Mouse (Mus musculus) olfactory bulb, adult 2 months (tissue): Measurements from ENCODE around the gene Vps54. TPM values are rescaled to one million over a fixed set of nuclear protein-coding genes. Genes with fewer than 3 reads are reported as not detected.

Experiments used
- H3K27ac ChIP-seq: fragments of 200-500 bp; 2 replicates; pipeline ENCODE4 v1.5.1; 2012; ENCODE audit warnings: low read depth, low read length; ENCODE audit not compliant: insufficient read depth
- H3K4me1 ChIP-seq: fragments of 200-500 bp; 2 replicates; pipeline ENCODE4 v1.6.1; 2012; ENCODE audit warnings: low read length; ENCODE audit not compliant: control insufficient read depth, insufficient read depth
- H3K4me3 ChIP-seq: fragments of 200-500 bp; 2 replicates; pipeline ENCODE4 v1.5.1; 2012; ENCODE audit warnings: mild to moderate bottlenecking, low read depth, low read length, moderate library complexity; ENCODE audit not compliant: insufficient read depth
- CTCF ChIP-seq: fragments of 200-500 bp; IDR thresholded peaks from 2 replicates; pipeline ENCODE4 v1.5.1; 2012; ENCODE audit warnings: low read depth, mild to moderate bottlenecking, low read length, moderate library complexity; ENCODE audit not compliant: insufficient read depth
- POLR2A ChIP-seq: fragments of 200-500 bp; IDR thresholded peaks from 2 replicates; pipeline ENCODE4 v1.6.1; 2012; ENCODE audit warnings: mild to moderate bottlenecking, low read depth, low read length, moderate library complexity; ENCODE audit not compliant: insufficient read depth
- WGBS: fragments of 180-500 bp; shearing (Covaris S2); methylation state at CpG from one replicate; pipeline ENCODE4 v1.1.7; 2018; 5-methylcytosine and 5-hydroxymethylcytosine counted together
- polyA plus RNA-seq: library from polyadenylated mRNA; stranded (reverse); fragments of >200 nt; gene quantifications from 2 replicates; pipeline ENCODE4 v1.2.4, GENCODE M21; 2012; ENCODE audit warnings: low replicate concordance; ENCODE audit not compliant: missing spikeins, insufficient read depth, insufficient read length

Gene Vps54
- polyA plus RNA-seq, 1 experiment = not detected

- WGBS = 92% methylated on average over 5 of the region's 5 CpGs
- H3K4me3 ChIP-seq = no peak overlapping the region
- H3K27ac ChIP-seq = no peak overlapping the region
- TF ChIP-seq POLR2A (no peak), CTCF (no peak)
- no peaks in the 10 kb centered on the region for H3K4me1 ChIP-seq
These were observed 86.7 kb downstream of the Vps54 start for GRCm38 (mm10) chr11:21325781-21326180.

GRCm38 (mm10) chr11:21326770-21327169 is 87.7 kb downstream of the Vps54 start:
- no peak overlapping the region for H3K4me3 ChIP-seq
- H3K27ac ChIP-seq = no peak overlapping the region
- no peaks in the 10 kb centered on the region for H3K4me1 ChIP-seq
- TF ChIP-seq POLR2A = no peak
- no peak for TF ChIP-seq CTCF
- 72% methylated on average over 2 of the region's 2 CpGs for whole genome bisulfite sequencing

GRCm38 (mm10) chr11:21327486-21327885 is 88.4 kb downstream of the Vps54 start:
- WGBS = 89% methylated on average over 5 of the region's 5 CpGs
- Histone ChIP-seq H3K27ac (no peak overlapping the region), H3K4me3 (no peak overlapping the region), H3K4me1 (no peaks in the 10 kb centered on the region)
- TF ChIP-seq CTCF = no peak

GRCm38 (mm10) chr11:21328141-21328540 is 89.1 kb downstream of the Vps54 start:
- no peak overlapping the region for H3K4me3 ChIP-seq
- no peak for TF ChIP-seq POLR2A
- no peak for TF ChIP-seq CTCF
- WGBS = 90% methylated on average over 5 of the region's 5 CpGs
- H3K27ac ChIP-seq = no peak overlapping the region
- H3K4me1 ChIP-seq = no peaks in the 10 kb centered on the region

- WGBS = 96% methylated on average over 5 of the region's 5 CpGs
- TF ChIP-seq POLR2A (no peak), CTCF (no peak)
- Histone ChIP-seq H3K4me3 (no peak overlapping the region), H3K4me1 (no peaks in the 10 kb centered on the region), H3K27ac (no peak overlapping the region)
These were observed 93.7 kb downstream of the Vps54 start for GRCm38 (mm10) chr11:21332639-21333295.

GRCm38 (mm10) chr11:21337855-21338254 is 98.8 kb downstream of the Vps54 start:
- H3K4me1 ChIP-seq = no peaks in the 10 kb centered on the region
- 94% methylated on average over 1 of the region's 1 CpGs for WGBS
- no peak overlapping the region for H3K27ac ChIP-seq
- H3K4me3 ChIP-seq = no peak overlapping the region
- TF ChIP-seq POLR2A = no peak
- no peak for TF ChIP-seq CTCF

- 65% methylated on average over 4 of the region's 4 CpGs for WGBS
- no peak overlapping the region for H3K4me3 ChIP-seq
- no peak overlapping the region for H3K27ac ChIP-seq
- H3K4me1 ChIP-seq = no peaks in the 10 kb centered on the region
- TF ChIP-seq CTCF (no peak), POLR2A (no peak)
These were observed 100.0 kb downstream of the Vps54 start for GRCm38 (mm10) chr11:21339088-21339487.

GRCm38 (mm10) chr11:21343490-21343889 is 104.4 kb downstream of the Vps54 start:
- Histone ChIP-seq H3K27ac (no peak overlapping the region), H3K4me3 (no peak overlapping the region), H3K4me1 (no peaks in the 10 kb centered on the region)
- 97% methylated on average over 5 of the region's 5 CpGs for WGBS
- TF ChIP-seq CTCF = no peak
- TF ChIP-seq POLR2A = no peak

- no peak for TF ChIP-seq CTCF
- no peak for TF ChIP-seq POLR2A
These were observed 106.9 kb downstream of the Vps54 start for GRCm38 (mm10) chr11:21346020-21346419.

GRCm38 (mm10) chr11:21348890-21349289 is 109.8 kb downstream of the Vps54 start:
- no peak for TF ChIP-seq CTCF
- TF ChIP-seq POLR2A = no peak
- H3K27ac ChIP-seq = no peak overlapping the region
- no peak overlapping the region for H3K4me3 ChIP-seq
- 97% methylated on average over 2 of the region's 2 CpGs for WGBS
- H3K4me1 ChIP-seq = no peaks in the 10 kb centered on the region

More at GRCm38 (mm10) chr11:21346020-21346419, 106.9 kb downstream of the Vps54 start:
- Histone ChIP-seq H3K4me3 (no peak overlapping the region), H3K27ac (no peak overlapping the region), H3K4me1 (no peaks in the 10 kb centered on the region)
- 97% methylated on average over 3 of the region's 3 CpGs for WGBS
